Mouse (Mus musculus) G1E (cell line): ENCODE data around the gene Aoc1. TPM values are rescaled to one million over a fixed set of nuclear protein-coding genes. Genes with fewer than 3 reads are reported as not detected.
"Not testable (repeated sequence)": the region's sequence is repeated elsewhere in the genome, so short reads cannot be mapped to it uniquely, and the experiment has no call there.

Source experiments
- ATAC-seq: 2 replicates; pipeline ENCODE4 v1.8.0; 2016; ENCODE audit warnings: mild to moderate bottlenecking; ENCODE audit not compliant: insufficient number of reproducible peaks, poor library complexity, low FRiP score, severe bottlenecking; ENCODE audit errors: extremely low read depth
- DNase-seq: peaks from one replicate; pipeline ENCODE4 v3.0.0; 2012; ENCODE audit warnings: low spot score
- H3K27me3 ChIP-seq: 2 replicates; pipeline ENCODE4 v1.6.1; 2012; ENCODE audit warnings: mild to moderate bottlenecking, low read length, inconsistent platforms; ENCODE audit not compliant: insufficient read depth
- H3K36me3 ChIP-seq: replicated peaks from 2 replicates; pipeline ENCODE3; 2012; ENCODE audit warnings: mild to moderate bottlenecking, inconsistent platforms
- H3K4me1 ChIP-seq: 2 replicates; pipeline ENCODE4 v1.6.1; 2012; ENCODE audit warnings: low read depth, low read length, inconsistent platforms, mixed read lengths; ENCODE audit not compliant: insufficient read depth
- H3K4me3 ChIP-seq: 2 replicates; pipeline ENCODE4 v1.5.1; 2012; ENCODE audit warnings: low read depth, mild to moderate bottlenecking, inconsistent platforms, low read length, moderate library complexity, mixed read lengths
- H3K9me3 ChIP-seq: replicated peaks from 2 replicates; pipeline ENCODE4 v1.6.1; 2012; ENCODE audit warnings: inconsistent platforms
- CTCF ChIP-seq: IDR thresholded peaks from 2 replicates; pipeline ENCODE4 v1.5.1; 2012; ENCODE audit warnings: low read depth, low read length, inconsistent platforms, mixed read lengths
- GATA1 ChIP-seq: IDR thresholded peaks from 2 replicates; pipeline ENCODE4 v1.6.1; 2012; ENCODE audit warnings: borderline replicate concordance, low read length, inconsistent platforms, mixed read lengths
- GATA2 ChIP-seq: IDR thresholded peaks from 2 replicates; pipeline ENCODE4 v1.6.1; 2012; ENCODE audit warnings: low read depth, low read length, inconsistent platforms, borderline replicate concordance
- POLR2AphosphoS5 ChIP-seq: IDR thresholded peaks from 2 replicates; pipeline ENCODE4 v1.6.1; 2012; ENCODE audit warnings: low read depth, low read length, inconsistent platforms; ENCODE audit not compliant: insufficient replicate concordance
- TAL1 ChIP-seq: conservative IDR thresholded peaks from 2 replicates; pipeline ENCODE4 v1.6.1; 2012; ENCODE audit warnings: low read depth, low read length, inconsistent platforms, mixed read lengths
- polyA plus RNA-seq: library from polyadenylated mRNA; stranded (reverse); fragments of >175 nt; gene quantifications from 2 replicates; pipeline ENCODE4 v1.2.3, GENCODE M21; 2012
- total RNA-seq, 2 experiments: library from RNA; stranded (forward) in 1 of 2; stranded (reverse) in 1 of 2; fragments of 200-1000 nt in 1 of 2; fragments of >200 nt in 1 of 2; fragmentation: Nextera tagmentation in 1 of 2; gene quantifications; 2 replicates each; pipeline ENCODE4 v1.2.3; 2014 to 2017

Gene Aoc1
- total and polyA plus RNA-seq, 3 experiments, result 0.11 TPM; not detected in 2

- H3K4me3 ChIP-seq, result no peak overlapping the region
- ATAC-seq (no peak), DNase-seq (no peak)
- peaks cover 6% of the 10 kb centered on the region for H3K27me3 ChIP-seq
- H3K4me1 ChIP-seq, result no peaks in the 10 kb centered on the region
- TF ChIP-seq CTCF, result no peak
- TF ChIP-seq POLR2AphosphoS5, result no peak
- TF ChIP-seq GATA2, result no peak
- no peak for TF ChIP-seq GATA1
- no peak for TF ChIP-seq TAL1
- H3K9me3 ChIP-seq, result no peaks in the 10 kb centered on the region
- no peaks in the 10 kb centered on the region for H3K36me3 ChIP-seq
Measured at GRCm38 (mm10) chr6:48876510-48877135, 3.9 kb downstream of the Aoc1 start.

GRCm38 (mm10) chr6:48894203-48894602 is 21.5 kb downstream of the Aoc1 start:
- Histone ChIP-seq H3K27me3 (0 out of 2 replicates have a peak, but pooled peaks cover 5% of the 10 kb centered on the region), H3K4me3 (no peak overlapping the region), H3K36me3 (no peaks in the 10 kb centered on the region), H3K9me3 (no peaks in the 10 kb centered on the region), H3K4me1 (no peaks in the 10 kb centered on the region)
- ATAC-seq, result no peak
- TF ChIP-seq GATA2, result no peak
- TF ChIP-seq CTCF, result no peak
- no peak for TF ChIP-seq POLR2AphosphoS5
- TF ChIP-seq TAL1, result no peak
- no peak for TF ChIP-seq GATA1
- DNase-seq, result no peak

GRCm38 (mm10) chr6:48894938-48895818 is 22.5 kb downstream of the Aoc1 start:
- 0 out of 2 replicates have a peak, but pooled peaks cover 5% of the 10 kb centered on the region for H3K27me3 ChIP-seq
- no peaks in the 10 kb centered on the region for H3K36me3 ChIP-seq
- no peak for DNase-seq
- no peaks in the 10 kb centered on the region for H3K4me1 ChIP-seq
- TF ChIP-seq TAL1 (no peak), POLR2AphosphoS5 (no peak), CTCF (no peak), GATA1 (no peak), GATA2 (no peak)
- H3K9me3 ChIP-seq, result no peaks in the 10 kb centered on the region
- ATAC-seq, result no peak
- H3K4me3 ChIP-seq, result no peak overlapping the region

GRCm38 (mm10) chr6:48895941-48896340 is 23.2 kb downstream of the Aoc1 start:
- DNase-seq (no peak), ATAC-seq (no peak)
- TF ChIP-seq GATA2 (no peak), TAL1 (no peak), GATA1 (no peak), CTCF (no peak), POLR2AphosphoS5 (no peak)
- H3K4me1 ChIP-seq, result no peaks in the 10 kb centered on the region
- no peaks in the 10 kb centered on the region for H3K9me3 ChIP-seq
- H3K27me3 ChIP-seq, result 0 out of 2 replicates have a peak, but pooled peaks cover 5% of the 10 kb centered on the region
- H3K36me3 ChIP-seq, result no peaks in the 10 kb centered on the region
- H3K4me3 ChIP-seq, result no peak overlapping the region

- DNase-seq (no peak), ATAC-seq (no peak)
- no peaks in the 10 kb centered on the region for H3K9me3 ChIP-seq
- H3K4me3 ChIP-seq, result no peak overlapping the region
- no peaks in the 10 kb centered on the region for H3K36me3 ChIP-seq
- TF ChIP-seq GATA1 (no peak), GATA2 (no peak), POLR2AphosphoS5 (no peak), TAL1 (no peak), CTCF (no peak)
- 0 out of 2 replicates have a peak, but pooled peaks cover 5% of the 10 kb centered on the region for H3K27me3 ChIP-seq
- H3K4me1 ChIP-seq, result no peaks in the 10 kb centered on the region
Measured at GRCm38 (mm10) chr6:48896956-48897355, 24.3 kb downstream of the Aoc1 start.

GRCm38 (mm10) chr6:48901316-48901715 is 28.6 kb downstream of the Aoc1 start:
- H3K27me3 ChIP-seq, H3K9me3 ChIP-seq, DNase-seq, H3K4me3 ChIP-seq, H3K4me1 ChIP-seq, H3K36me3 ChIP-seq, ATAC-seq: not testable (repeated sequence)
